Mouse (Mus musculus) liver, postnatal 0 days (tissue): ENCODE measurements around the gene Pacsin1. TPM values are rescaled to one million over a fixed set of nuclear protein-coding genes. Genes with fewer than 3 reads are reported as not detected.
A peak's percentile ranks its signal among the peaks of the same experiment; 100 is the strongest.

Experiments used
- ATAC-seq: fragments of 200-750 bp; cut with Nextera tagmentation; 2 replicates; pipeline ENCODE4 v1.8.0; 2017; ENCODE audit warnings: mild to moderate bottlenecking, moderate library complexity
- DNase-seq: peaks from one replicate; pipeline ENCODE4 v3.0.0-alpha.2; 2016
- H3K27ac ChIP-seq: fragments of 300-500 bp; sonication (generic); 2 replicates; pipeline ENCODE4 v1.5.1; 2014; ENCODE audit warnings: antibody characterized with exemption, moderate library complexity, mild to moderate bottlenecking, low read depth
- H3K27me3 ChIP-seq: fragments of 300-500 bp; sonication (generic); 2 replicates; pipeline ENCODE4 v1.6.1; 2014; ENCODE audit warnings: low read length, control low read depth, mixed read lengths; ENCODE audit not compliant: insufficient read depth
- H3K36me3 ChIP-seq: fragments of 300-500 bp; sonication (generic); replicated peaks from 2 replicates; pipeline ENCODE4 v1.6.1; 2014; ENCODE audit warnings: mild to moderate bottlenecking, control low read depth, low read length, moderate library complexity, mixed read lengths; ENCODE audit not compliant: insufficient read depth
- H3K4me1 ChIP-seq: fragments of 300-500 bp; sonication (generic); 2 replicates; pipeline ENCODE4 v1.6.1; 2014; ENCODE audit warnings: antibody characterized with exemption, mild to moderate bottlenecking, control low read depth; ENCODE audit not compliant: insufficient read depth
- H3K4me2 ChIP-seq: fragments of 300-500 bp; sonication (generic); 2 replicates; pipeline ENCODE4 v1.6.1; 2014; ENCODE audit warnings: low read depth, mild to moderate bottlenecking, low read length, moderate library complexity, mixed read lengths
- H3K4me3 ChIP-seq: fragments of 300-500 bp; sonication (generic); 2 replicates; pipeline ENCODE4 v1.5.1; 2014; ENCODE audit warnings: low read depth, low read length
- H3K9ac ChIP-seq: fragments of 300-500 bp; sonication (generic); replicated peaks from 2 replicates; pipeline ENCODE4 v1.6.1; 2014; ENCODE audit warnings: mild to moderate bottlenecking, moderate library complexity
- H3K9me3 ChIP-seq: fragments of 300-500 bp; sonication (generic); 2 replicates; pipeline ENCODE4 v1.6.1; 2016; ENCODE audit warnings: mild to moderate bottlenecking, control low read depth, low read length, mixed read lengths
- CTCF ChIP-seq: sonication (generic); IDR thresholded peaks from 2 replicates; pipeline ENCODE4 v1.5.1; 2016; ENCODE audit warnings: antibody characterized with exemption, low read depth
- EP300 ChIP-seq: IDR thresholded peaks from 2 replicates; pipeline ENCODE4 v1.6.1; 2016; ENCODE audit warnings: antibody characterized with exemption, low read depth, mild to moderate bottlenecking
- WGBS: fragments of 180-500 bp; shearing (Covaris S2); extraction: QIAGEN DNeasy Blood & Tissue Kit; methylation state at CpG from one replicate; pipeline ENCODE4 v1.1.7; 2014; ENCODE audit not compliant: insufficient replicate concordance; 5-methylcytosine and 5-hydroxymethylcytosine counted together
- polyA plus RNA-seq: library from polyadenylated mRNA; unstranded; fragments of >200 nt; fragmentation: Nextera tagmentation; extraction: Ambion mirVana; gene quantifications from 2 replicates; pipeline ENCODE4 v1.2.1, GENCODE M21; 2015

The Pacsin1 gene
- polyA plus RNA-seq, 1 experiment from 2014 or later: 0.29 TPM

- ATAC-seq (no peak), DNase-seq (no peak)
- Histone ChIP-seq H3K4me2 (no peak overlapping the region), H3K9me3 (no peaks in the 10 kb centered on the region), H3K4me3 (no peak overlapping the region), H3K27ac (no peak overlapping the region), H3K4me1 (peaks cover 18% of the 10 kb centered on the region), H3K27me3 (no peaks in the 10 kb centered on the region), H3K9ac (no peak overlapping the region), H3K36me3 (no peaks in the 10 kb centered on the region)
- 62% methylated on average over 7 of the region's 7 CpGs for WGBS
- TF ChIP-seq EP300: no peak
- no peak for TF ChIP-seq CTCF
Observed at GRCm38 (mm10) chr17:27615388-27615787, 39.9 kb upstream of the Pacsin1 start.

GRCm38 (mm10) chr17:27621161-27621560, 34.1 kb upstream of the Pacsin1 start:
- H3K9me3 ChIP-seq: no peaks in the 10 kb centered on the region
- WGBS: 43% methylated on average over 8 of the region's 8 CpGs
- no peak for ATAC-seq
- peak overlapping the region; percentile 29; the same call in 1 of the 2 replicates for H3K27ac ChIP-seq
- TF ChIP-seq CTCF (no peak), EP300 (no peak)
- no peaks in the 10 kb centered on the region for H3K36me3 ChIP-seq
- peak overlapping the region; percentile 88 for H3K4me3 ChIP-seq
- H3K27me3 ChIP-seq: no peaks in the 10 kb centered on the region
- peak overlapping the region; percentile 91 for H3K4me2 ChIP-seq
- H3K9ac ChIP-seq: peak overlapping the region; percentile 88; the same call in 1 of the 2 replicates
- H3K4me1 ChIP-seq: peaks cover 27% of the 10 kb centered on the region
- DNase-seq: no peak

- WGBS: 2% methylated on average over 23 of the region's 23 CpGs
- ATAC-seq (0 out of 2 replicates have a peak, but pooled peaks have one; percentile 1), DNase-seq (peak; percentile 48)
- H3K27ac ChIP-seq: peak overlapping the region; percentile 88
- no peaks in the 10 kb centered on the region for H3K27me3 ChIP-seq
- peak overlapping the region; percentile 91 for H3K4me2 ChIP-seq
- TF ChIP-seq CTCF (no peak), EP300 (no peak)
- peak overlapping the region; percentile 88 for H3K4me3 ChIP-seq
- peak overlapping the region; percentile 88 for H3K9ac ChIP-seq
- peaks cover 32% of the 10 kb centered on the region for H3K4me1 ChIP-seq
- H3K9me3 ChIP-seq: no peaks in the 10 kb centered on the region
- no peaks in the 10 kb centered on the region for H3K36me3 ChIP-seq
Observed at GRCm38 (mm10) chr17:27621705-27622531, 33.4 kb upstream of the Pacsin1 start.

GRCm38 (mm10) chr17:27622611-27623359, 32.5 kb upstream of the Pacsin1 start:
- Histone ChIP-seq H3K9me3 (no peaks in the 10 kb centered on the region), H3K27ac (peak overlapping the region; percentile 88), H3K36me3 (no peaks in the 10 kb centered on the region), H3K4me1 (peaks cover 32% of the 10 kb centered on the region), H3K9ac (peak overlapping the region; percentile 88), H3K4me3 (peak overlapping the region; percentile 88), H3K4me2 (peak overlapping the region; percentile 91), H3K27me3 (no peaks in the 10 kb centered on the region)
- DNase-seq (peak; percentile 81), ATAC-seq (peak; percentile 67)
- under 1% methylated on average over 66 of the region's 80 CpGs for WGBS
- TF ChIP-seq EP300: no peak
- TF ChIP-seq CTCF: no peak

GRCm38 (mm10) chr17:27623360-27624326, 31.7 kb upstream of the Pacsin1 start, which contains the start of gene Nudt3:
Nudt3 (minus strand) TSS chr17:27623495.
- Histone ChIP-seq H3K27me3 (no peaks in the 10 kb centered on the region), H3K27ac (peak within 1 kb of the TSS; percentile 88), H3K9me3 (no peaks in the 10 kb centered on the region), H3K36me3 (no peaks in the 10 kb centered on the region), H3K4me1 (peaks cover 32% of the 10 kb centered on the region), H3K9ac (peak within 1 kb of the TSS; percentile 88), H3K4me2 (peak within 1 kb of the TSS; percentile 91), H3K4me3 (peak within 1 kb of the TSS; percentile 88)
- ATAC-seq: peak; percentile 90
- TF ChIP-seq EP300: no peak
- 14% methylated on average over 39 of the region's 91 CpGs for WGBS
- DNase-seq: peak; percentile 91
